Mouse (Mus musculus) heart, embryonic 10.5 days (tissue): ENCODE measurements at regions not wholly inside any gene's neighbourhood (a gene's known extent, or its start where the extent isn't known, plus 50 kb on each side); places are given as distances from the start of the nearest gene placed in this dataset.
A peak's percentile ranks its signal among the peaks of the same experiment; 100 is the strongest.

Experiments
- DNase-seq: peaks from one replicate; pipeline ENCODE4 v3.0.0-alpha.2; 2017; ENCODE audit warnings: low spot score
- H3K27ac ChIP-seq: fragments of 300-500 bp; sonication (generic); 2 replicates; pipeline ENCODE4 v1.5.1; 2016; ENCODE audit warnings: mild to moderate bottlenecking
- H3K27me3 ChIP-seq: fragments of 300-500 bp; sonication (generic); 2 replicates; pipeline ENCODE4 v1.6.1; 2016; ENCODE audit warnings: mild to moderate bottlenecking; ENCODE audit not compliant: poor library complexity, insufficient read depth, severe bottlenecking
- H3K36me3 ChIP-seq: fragments of 300-500 bp; sonication (generic); 2 replicates; pipeline ENCODE4 v1.6.1; 2016; ENCODE audit warnings: mild to moderate bottlenecking, moderate library complexity
- H3K4me1 ChIP-seq: fragments of 300-500 bp; sonication (generic); 2 replicates; pipeline ENCODE4 v1.6.1; 2016; ENCODE audit warnings: mild to moderate bottlenecking
- H3K4me3 ChIP-seq: fragments of 300-500 bp; sonication (generic); 2 replicates; pipeline ENCODE4 v1.5.1; 2016; ENCODE audit warnings: mild to moderate bottlenecking, moderate library complexity
- H3K9me3 ChIP-seq: fragments of 300-500 bp; sonication (generic); 2 replicates; pipeline ENCODE4 v1.6.1; 2016; ENCODE audit warnings: mild to moderate bottlenecking, moderate library complexity
- WGBS: fragments of 180-500 bp; shearing (Covaris S2); methylation state at CpG from one replicate; pipeline ENCODE4 v1.1.7; 2016; 5-methylcytosine and 5-hydroxymethylcytosine counted together

- no peaks in the 10 kb centered on the region for H3K36me3 ChIP-seq
- peak; percentile 42 for DNase-seq
- no peaks in the 10 kb centered on the region for H3K9me3 ChIP-seq
- H3K27ac ChIP-seq = no peak overlapping the region
- H3K4me1 ChIP-seq = no peaks in the 10 kb centered on the region
- 0 out of 2 replicates have a peak, but pooled peaks cover 4% of the 10 kb centered on the region for H3K27me3 ChIP-seq
- no peak overlapping the region for H3K4me3 ChIP-seq
- WGBS = 78% methylated on average over 1 of the region's 1 CpGs
These were observed 50.2 kb upstream of the Galnt18 start for GRCm38 (mm10) chr7:111829931-111830330.
